Mouse (Mus musculus): Measurements from ENCODE around the gene Ngrn. TPM values are rescaled to one million over a fixed set of nuclear protein-coding genes. Genes with fewer than 3 reads are reported as not detected.

Ngrn gene
- total RNA-seq, 2 experiments from 2014 or later: 18.8 to 37.7 TPM

DNA sequence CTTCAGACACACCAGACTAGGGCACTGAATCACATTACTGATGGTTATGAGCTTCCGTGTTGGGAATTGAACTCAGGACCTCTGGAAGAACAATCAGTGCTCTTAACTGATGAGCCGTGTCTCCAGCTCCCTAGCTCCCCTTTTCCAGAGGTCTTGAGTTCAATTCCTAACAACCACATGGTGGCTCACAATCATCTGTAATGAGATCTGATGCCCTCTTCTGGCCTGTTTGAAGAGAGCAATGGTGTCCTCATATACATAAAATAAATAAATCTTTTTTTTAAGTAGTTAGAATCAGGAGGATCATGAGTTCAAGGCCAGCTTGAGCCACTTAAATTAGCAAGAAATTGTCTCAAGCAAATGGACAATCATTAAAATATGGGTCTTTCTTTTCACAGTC, 5.0 kb upstream of the Ngrn start:
- no peak for ATAC-seq (replicated peaks; ENCODE audit: low FRiP score, low TSS enrichment, poor library complexity, severe bottlenecking)

- no peak for ATAC-seq (replicated peaks; ENCODE audit: low FRiP score, low TSS enrichment, poor library complexity, severe bottlenecking)
Observed at GRCm38 (mm10) chr7:80257706-80258105, 3.3 kb upstream of the Ngrn start.

DNA sequence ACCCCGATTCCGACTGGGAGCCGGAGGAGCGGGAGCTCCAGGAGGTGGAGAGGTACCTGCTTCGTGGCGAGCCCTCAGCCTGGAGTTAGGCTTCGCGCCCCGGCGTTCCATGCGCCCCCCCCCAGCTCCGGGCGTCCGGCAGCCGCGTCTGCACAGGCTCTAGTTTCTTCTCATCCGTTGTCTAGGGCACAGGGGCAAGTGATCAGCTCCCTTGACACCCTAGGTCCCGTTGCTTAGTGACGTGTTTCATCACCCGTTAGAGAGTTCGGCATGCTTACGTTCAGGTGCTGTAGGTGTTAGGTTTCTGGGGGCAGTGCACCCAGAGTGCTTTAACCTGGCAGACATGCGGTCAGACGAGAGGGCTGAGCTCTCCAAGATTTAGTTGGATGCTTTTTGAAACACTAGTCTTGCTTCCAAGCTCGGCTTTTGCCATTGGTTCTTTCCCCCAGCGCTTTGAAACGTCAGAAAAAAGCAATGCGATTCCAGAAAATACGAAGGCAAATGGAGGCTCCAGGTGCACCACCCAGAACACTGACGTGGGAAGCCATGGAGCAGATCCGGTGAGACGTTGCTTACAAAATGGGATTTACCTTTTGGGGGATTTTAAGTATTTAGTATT, 466 bp downstream of the Ngrn start:
- peak; percentile 53 for ATAC-seq (replicated peaks; ENCODE audit: low FRiP score, low TSS enrichment, poor library complexity, severe bottlenecking)

GRCm38 (mm10) chr7:80264606-80265005, 3.6 kb downstream of the Ngrn start:
- ATAC-seq (replicated peaks; ENCODE audit: low FRiP score, low TSS enrichment, poor library complexity, severe bottlenecking): no peak

DNA sequence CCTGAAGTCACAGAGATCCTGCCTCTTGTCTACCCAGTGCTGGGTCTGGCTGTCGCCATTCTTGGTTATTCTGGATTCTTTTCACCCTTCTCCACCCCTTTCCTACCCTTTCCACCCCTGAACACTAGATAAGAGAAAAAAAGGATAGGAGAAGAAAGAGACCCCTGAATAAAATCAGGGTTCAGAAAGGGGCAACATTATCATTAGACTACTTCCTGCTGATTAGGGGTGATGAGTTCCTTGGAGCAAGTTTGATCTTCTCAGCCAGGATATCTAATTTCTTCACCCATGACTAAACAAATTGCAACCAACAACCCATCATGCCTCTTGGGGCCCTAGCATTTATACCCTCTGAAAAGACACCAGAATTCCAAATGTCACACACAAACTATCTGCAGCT, 6.7 kb downstream of the Ngrn start:
- no peak for ATAC-seq (replicated peaks; ENCODE audit: low FRiP score, low TSS enrichment, poor library complexity, severe bottlenecking)

- peak; percentile 94 for ATAC-seq (replicated peaks; ENCODE audit: low FRiP score, low TSS enrichment, poor library complexity, severe bottlenecking)
Observed at GRCm38 (mm10) chr7:80268897-80269750, 8.1 kb downstream of the Ngrn start, which contains the start of gene Vps33b. Gene Vps33b (plus strand): TSS chr7:80269649.

DNA sequence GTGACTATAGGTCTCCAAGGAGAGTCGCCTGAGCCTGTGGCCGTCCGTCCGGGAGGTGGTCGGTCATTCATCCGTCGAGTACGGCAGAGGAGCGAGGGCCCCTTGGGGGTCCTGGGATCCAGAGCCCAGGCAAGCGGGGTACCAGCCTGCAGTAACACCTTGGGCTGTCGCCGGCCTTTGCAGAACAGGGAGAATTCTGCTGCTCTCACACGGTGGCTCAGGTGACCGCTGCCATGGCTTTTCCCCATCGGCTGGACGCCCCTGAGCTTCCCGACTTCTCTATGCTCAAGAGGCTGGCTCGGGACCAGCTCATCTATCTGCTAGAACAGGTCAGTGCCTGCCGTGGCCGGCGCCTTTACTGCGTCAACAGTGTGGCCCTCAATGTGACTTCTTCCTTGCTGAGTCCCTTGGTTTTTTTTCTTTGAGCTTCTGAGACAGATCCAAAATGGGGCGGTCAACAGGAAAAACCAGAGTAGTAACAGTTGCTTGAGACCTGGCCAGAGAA, 8.8 kb downstream of the Ngrn start:
- ATAC-seq (replicated peaks; ENCODE audit: low FRiP score, low TSS enrichment, poor library complexity, severe bottlenecking): peak; percentile 49

- no peak for ATAC-seq (replicated peaks; ENCODE audit: low FRiP score, low TSS enrichment, poor library complexity, severe bottlenecking)
Observed at GRCm38 (mm10) chr7:80273456-80273855, 12.4 kb downstream of the Ngrn start.

GRCm38 (mm10) chr7:80276374-80276773, 15.4 kb downstream of the Ngrn start:
- no peak for ATAC-seq (replicated peaks; ENCODE audit: low FRiP score, low TSS enrichment, poor library complexity, severe bottlenecking)

DNA sequence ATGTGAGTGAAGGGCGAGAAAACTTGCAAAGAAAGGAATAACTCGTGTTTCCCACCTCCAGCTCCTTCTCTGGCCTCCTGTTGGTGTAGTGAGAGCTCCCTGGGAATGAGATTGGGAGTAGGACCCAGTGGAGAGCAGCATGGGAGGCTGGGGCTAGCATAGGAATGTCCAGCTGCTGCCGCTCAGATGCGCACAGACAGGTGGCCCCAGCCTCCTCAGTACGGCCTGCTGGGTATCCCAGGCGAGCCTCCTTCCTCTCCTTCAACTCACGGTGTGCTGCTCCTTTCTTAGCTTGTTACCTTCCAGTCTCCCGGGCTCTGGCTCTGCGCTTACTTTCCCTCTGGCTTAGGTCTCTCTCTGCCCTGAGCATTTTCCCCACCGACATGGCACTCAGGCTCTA, 19.0 kb downstream of the Ngrn start:
- no peak for ATAC-seq (replicated peaks; ENCODE audit: low FRiP score, low TSS enrichment, poor library complexity, severe bottlenecking)

DNA sequence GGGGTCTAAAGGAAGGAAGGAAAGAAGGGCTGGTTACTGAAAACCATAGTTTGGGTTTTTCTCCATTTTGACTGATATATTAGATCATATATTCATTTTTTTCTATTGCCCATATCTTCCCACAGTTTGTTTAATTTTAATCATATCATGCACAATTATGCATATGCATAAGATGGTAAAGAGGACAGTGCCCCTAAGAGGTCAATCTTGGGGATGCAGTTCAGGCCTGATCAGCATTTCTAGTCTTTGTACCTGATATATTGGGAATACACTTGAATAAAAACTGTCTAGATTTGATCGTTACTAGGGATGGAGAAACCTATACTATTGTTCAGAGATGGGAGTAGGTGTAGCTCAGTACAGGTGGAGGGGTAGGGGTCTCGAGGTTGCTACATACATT, 20.0 kb downstream of the Ngrn start:
- ATAC-seq (replicated peaks; ENCODE audit: low FRiP score, low TSS enrichment, poor library complexity, severe bottlenecking): no peak

DNA sequence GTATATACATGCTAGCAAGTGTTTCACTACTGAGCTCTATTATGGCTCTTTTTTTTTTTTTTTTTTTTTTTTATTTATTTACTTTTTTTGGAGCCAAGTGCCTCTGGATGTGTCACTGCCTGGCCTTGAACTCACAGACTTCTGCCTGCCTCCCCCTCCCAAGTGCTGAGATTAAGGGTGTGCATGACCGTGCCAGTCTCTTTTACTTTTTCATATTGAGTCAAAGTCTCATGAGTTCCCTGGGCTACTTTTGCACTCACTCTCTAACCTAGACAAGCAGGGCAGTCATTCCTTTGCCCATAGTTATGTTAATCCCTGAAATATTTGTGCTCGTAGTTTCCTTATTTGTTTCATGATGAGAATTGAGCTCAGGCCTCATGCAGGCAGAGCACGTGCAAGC, 20.6 kb downstream of the Ngrn start:
- ATAC-seq (replicated peaks; ENCODE audit: low FRiP score, low TSS enrichment, poor library complexity, severe bottlenecking): no peak

DNA sequence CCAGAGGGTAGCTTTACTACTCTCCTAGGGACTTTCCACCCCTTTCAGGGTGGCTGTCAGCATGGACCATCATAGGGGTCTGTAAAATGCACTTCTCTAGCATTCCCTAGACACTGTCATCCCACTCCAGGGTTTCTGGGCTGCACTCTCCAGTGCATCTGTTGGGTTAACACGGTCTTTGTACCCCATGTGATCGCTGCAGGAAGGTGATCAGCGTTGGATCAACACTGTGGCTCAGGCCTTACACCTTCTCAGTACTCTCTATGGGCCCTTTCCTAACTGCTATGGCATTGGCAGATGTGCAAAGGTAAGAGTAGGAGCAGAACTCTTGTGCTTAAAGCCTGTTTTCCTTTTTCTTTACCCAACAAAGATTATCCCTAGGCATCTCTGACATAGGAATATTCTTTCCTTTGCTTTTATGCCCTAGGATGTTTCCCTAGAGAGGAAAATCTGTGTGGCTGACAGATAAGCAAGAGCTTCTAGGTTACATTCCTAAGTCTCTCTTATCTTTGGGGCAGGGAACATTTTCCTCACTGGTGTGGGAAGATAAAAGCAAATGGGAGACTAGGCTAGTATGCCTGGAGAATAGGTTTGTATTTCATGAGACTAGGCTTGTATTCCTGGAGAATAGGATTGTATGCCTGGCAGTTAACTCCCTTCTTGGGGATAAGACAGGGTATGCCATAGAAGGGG, 22.4 kb downstream of the Ngrn start:
- no peak for ATAC-seq (replicated peaks; ENCODE audit: low FRiP score, low TSS enrichment, poor library complexity, severe bottlenecking)

DNA sequence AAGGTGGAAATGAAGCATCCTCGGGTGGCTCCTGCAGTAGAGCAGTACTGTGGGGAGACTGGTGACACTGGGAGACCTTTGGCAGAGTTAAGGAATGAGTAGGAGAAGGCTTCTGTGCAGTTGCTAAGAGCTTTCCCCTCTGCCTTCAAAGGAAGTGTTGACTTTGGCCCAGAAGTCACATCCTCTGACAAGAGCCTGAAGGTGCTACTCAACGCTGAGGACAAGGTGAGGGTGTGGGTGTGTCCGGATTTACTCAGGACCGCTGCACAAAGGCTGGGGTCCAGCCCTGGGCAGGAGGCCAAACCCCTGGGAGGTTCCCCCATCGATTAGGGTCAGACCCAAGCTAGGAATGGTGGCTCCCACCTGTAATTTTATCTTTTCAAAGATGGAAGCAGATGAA, 23.4 kb downstream of the Ngrn start:
- ATAC-seq (replicated peaks; ENCODE audit: low FRiP score, low TSS enrichment, poor library complexity, severe bottlenecking): no peak

DNA sequence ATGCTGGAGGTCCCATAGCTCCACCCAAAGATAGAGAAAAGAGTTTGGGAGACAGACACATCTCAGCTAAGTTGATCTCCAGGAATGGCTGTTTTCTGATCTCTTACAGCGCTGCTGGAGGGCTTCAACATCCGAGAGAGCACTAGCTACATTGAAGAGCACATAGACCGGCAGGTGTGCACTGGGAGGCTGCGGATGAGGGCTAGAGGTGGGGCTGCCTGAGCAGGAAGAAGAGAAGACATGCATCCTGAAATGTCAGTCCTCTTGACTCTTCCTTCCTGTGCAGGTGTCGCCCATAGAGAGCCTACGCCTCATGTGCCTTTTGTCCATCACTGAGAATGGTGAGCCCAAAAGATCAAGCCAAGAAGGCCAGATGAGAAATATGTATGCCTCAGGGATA, 24.7 kb downstream of the Ngrn start:
- no peak for ATAC-seq (replicated peaks; ENCODE audit: low FRiP score, low TSS enrichment, poor library complexity, severe bottlenecking)

GRCm38 (mm10) chr7:80287736-80288135, 26.7 kb downstream of the Ngrn start:
- no peak for ATAC-seq (replicated peaks; ENCODE audit: low FRiP score, low TSS enrichment, poor library complexity, severe bottlenecking)

DNA sequence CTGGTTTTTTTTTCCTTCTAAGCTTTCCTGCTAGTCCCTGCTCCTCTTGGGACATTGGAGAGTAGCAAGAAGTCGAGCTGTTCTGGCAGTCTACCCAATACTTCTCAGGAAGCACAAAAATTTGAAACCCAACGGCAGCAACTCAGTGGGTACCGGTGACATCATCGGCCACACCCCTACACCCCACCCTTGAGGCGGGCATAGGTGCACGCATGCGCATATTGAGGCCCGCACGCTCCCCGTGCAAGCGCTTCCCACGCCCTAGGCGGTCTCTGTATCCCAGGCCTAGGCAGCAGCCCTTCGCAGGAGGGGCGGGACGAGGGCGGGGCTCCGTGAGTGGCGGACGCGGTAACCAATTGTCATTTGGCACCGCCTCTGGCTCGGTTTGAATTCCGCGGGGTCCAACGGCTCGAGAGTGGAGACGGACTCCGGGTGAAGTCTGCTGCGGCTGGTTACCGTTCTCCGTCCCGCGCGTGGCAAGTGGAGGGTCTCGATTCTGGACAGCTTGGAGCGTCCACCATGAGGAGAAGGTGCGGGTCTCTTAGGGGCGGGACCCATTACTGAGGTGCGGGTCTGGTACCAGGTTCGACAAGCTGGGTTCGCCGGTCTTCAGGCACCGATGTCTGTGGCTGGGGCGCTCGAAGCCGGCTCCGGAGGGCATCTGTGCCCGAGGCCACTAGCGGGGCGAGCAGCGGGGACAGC, 33.2 kb downstream of the Ngrn start, which contains the start of gene Prc1:
Gene Prc1 (plus strand): TSS at position 389 of the 702 bp plus-strand sequence.
- ATAC-seq (replicated peaks; ENCODE audit: low FRiP score, low TSS enrichment, poor library complexity, severe bottlenecking): peak; percentile 98

- ATAC-seq (replicated peaks; ENCODE audit: low FRiP score, low TSS enrichment, poor library complexity, severe bottlenecking): no peak
Observed at GRCm38 (mm10) chr7:80294764-80295648, 34.0 kb downstream of the Ngrn start.

GRCm38 (mm10) chr7:80296462-80296861, 35.4 kb downstream of the Ngrn start:
- ATAC-seq (replicated peaks; ENCODE audit: low FRiP score, low TSS enrichment, poor library complexity, severe bottlenecking): no peak
